Mouse (Mus musculus): ENCODE results near the gene Myo1e.

Myo1e gene

DNA sequence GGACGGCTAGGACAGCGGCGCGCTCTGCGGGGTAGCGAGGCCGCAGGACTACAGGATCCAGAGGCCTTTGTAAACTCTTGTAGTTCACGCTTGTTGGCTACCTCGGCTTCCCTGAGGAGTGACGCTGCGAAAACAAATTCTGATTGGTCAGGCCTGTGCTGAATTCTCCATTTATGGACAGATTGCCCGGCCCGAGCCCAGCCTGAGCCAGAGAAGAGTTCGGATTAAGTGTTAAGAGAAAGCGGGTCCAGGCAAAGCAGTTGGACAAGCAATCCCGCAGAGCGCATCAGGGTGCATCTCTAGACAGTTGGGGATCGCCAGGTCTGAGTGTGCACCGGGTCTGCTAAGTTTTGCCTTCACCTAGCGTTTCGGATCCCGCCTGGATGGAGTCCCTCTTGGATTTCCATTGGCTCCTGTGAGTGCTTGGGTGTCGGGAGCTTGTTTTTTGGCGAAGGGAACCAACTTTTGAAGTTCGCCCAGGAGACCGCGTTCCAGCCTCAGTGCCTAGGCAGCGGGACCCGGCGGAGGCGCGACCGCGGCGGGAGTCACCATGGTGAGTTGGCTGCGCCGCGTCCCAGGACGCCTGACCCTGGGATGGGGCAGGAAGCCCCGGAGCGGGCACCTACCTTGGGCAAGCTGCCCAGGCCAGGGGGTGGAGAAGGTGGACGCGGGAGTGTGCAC lies at the start of gene Myo1e:
Gene Myo1e (plus strand): TSS at position 200 of the 681 bp plus-strand sequence.
- DNase-seq (ENCODE audit: low read depth) = peak; percentile 91

DNA sequence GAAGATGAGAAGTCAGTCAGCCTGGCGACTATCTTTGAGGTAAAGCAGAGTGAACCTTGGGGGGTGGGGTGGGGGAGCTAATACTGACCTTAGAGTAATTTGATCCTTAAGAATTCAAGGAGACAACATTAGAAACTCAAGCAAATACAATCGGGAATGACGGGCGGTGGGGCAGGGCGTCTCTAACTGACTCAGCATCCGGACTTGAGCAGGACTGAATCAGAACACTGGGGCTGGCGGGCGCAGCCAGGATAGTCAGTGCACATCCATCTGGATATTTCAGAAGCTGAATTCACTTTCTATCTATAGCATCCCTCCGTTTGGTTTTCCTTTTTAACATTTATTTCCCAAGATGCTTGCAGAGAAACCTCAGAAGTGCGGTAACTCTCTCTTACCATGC lies 47.1 kb upstream of the Myo1e start:
- no peak for DNase-seq (ENCODE audit: low read depth)

DNA sequence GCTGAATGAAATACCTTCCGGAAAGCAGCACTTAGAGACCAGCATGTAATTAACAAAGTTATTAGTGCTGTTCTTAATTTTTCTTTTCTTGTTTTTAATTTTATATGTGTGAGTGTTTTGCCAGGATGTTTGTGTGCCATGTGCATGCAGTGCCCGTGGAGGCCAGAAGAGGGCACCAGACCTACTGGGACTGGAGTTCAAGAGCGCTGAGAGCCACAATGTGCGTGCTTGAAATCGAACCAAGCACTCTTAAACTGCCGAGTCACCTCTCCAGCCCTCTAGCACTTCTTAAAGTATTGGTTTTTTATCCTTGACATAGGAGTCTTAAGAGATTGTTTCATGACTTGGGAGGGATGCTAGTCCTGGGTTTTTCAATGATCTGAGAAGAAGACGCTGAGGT lies 38.2 kb upstream of the Myo1e start:
- DNase-seq (ENCODE audit: low read depth) = peak; percentile 47

- no peak for DNase-seq (ENCODE audit: low read depth)
These were observed 32.8 kb upstream of the Myo1e start for GRCm38 (mm10) chr9:70174291-70174848.

DNA sequence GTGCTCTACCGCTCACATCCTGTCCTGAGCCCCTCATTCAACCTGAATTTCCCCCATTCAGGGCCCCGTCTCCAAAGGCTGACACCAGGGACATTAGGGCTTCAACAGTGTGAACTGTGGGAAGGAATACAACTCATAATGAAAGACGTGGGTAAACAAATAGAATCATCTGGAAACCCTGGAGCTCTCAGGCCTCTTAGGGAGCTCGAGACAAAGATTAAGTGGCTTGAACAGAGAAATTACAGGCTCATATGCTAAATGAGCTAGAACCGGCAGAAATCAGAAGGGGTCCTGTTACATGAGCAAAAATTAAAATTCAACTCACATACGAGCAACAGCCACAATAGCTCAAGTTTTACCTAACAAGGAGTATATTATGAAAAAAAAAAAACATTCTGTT lies 32.3 kb upstream of the Myo1e start:
- DNase-seq (ENCODE audit: low read depth) = no peak

- DNase-seq (ENCODE audit: low read depth) = no peak
These were observed 30.9 kb upstream of the Myo1e start for GRCm38 (mm10) chr9:70176291-70176690.

GRCm38 (mm10) chr9:70181719-70182118 lies 25.4 kb upstream of the Myo1e start:
- DNase-seq (ENCODE audit: low read depth) = no peak

DNA sequence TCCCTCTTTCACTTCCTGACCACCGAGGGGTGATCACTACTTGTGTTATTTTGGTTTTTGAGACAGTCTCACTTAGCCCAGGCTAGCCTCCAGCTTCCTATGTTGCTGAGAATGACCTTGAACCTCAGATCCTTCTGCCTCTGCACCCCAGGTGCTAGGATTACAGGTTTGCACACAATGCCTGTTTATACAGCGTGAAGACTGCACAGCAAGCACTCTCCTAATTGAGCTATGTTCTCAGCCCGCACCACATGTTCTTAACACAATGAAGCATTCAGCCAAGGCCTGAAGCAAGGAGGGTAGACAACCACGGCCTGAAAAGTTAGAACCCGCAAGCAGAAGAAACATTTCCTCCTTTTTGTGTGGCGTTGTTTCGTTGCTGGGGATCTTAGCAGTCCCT lies 24.5 kb upstream of the Myo1e start:
- DNase-seq (ENCODE audit: low read depth) = no peak

GRCm38 (mm10) chr9:70192336-70192735 lies 14.8 kb upstream of the Myo1e start:
- DNase-seq (ENCODE audit: low read depth) = no peak

GRCm38 (mm10) chr9:70194622-70195021 lies 12.5 kb upstream of the Myo1e start:
- DNase-seq (ENCODE audit: low read depth) = peak; percentile 24

GRCm38 (mm10) chr9:70196956-70197659 lies 10.0 kb upstream of the Myo1e start:
- DNase-seq (ENCODE audit: low read depth) = peak; percentile 21

DNA sequence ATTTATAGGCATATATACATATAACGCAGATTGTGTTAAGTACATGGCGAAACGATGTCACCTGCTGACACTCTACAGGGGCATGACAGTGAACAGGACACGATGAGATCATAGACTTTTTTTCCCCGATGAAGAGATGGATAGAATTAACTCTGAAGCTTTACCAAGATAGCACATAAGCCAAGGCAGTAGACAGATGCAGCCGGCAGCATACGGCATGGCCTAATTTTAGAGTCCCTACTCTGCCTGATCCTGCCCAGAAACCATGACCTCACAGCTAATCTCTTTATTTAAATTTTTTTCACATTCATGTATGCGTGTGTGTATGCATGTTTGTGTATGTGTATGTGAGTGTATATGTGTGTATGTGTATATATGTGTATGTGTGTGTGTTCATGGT lies 9.2 kb upstream of the Myo1e start:
- DNase-seq (ENCODE audit: low read depth) = no peak

DNA sequence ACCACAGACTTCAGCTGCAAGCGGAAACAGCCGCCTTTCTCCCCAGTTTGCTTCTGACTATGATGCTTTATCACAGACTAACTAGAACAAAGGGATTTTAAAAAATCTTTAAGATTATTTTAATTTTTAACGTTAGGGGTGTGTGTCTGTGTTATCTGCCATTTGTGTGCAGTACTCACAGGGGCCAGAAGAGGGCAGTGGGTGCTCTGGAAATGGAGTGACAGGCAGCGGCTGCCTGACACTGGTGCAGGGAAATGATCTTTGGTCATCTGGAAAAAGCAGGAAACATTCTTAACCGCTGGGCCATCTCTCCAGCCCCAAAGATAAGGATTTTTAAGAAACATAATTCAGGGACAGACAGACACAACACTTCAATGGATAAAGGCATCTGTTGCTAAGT lies 4.4 kb upstream of the Myo1e start:
- peak; percentile 81 for DNase-seq (ENCODE audit: low read depth)

DNA sequence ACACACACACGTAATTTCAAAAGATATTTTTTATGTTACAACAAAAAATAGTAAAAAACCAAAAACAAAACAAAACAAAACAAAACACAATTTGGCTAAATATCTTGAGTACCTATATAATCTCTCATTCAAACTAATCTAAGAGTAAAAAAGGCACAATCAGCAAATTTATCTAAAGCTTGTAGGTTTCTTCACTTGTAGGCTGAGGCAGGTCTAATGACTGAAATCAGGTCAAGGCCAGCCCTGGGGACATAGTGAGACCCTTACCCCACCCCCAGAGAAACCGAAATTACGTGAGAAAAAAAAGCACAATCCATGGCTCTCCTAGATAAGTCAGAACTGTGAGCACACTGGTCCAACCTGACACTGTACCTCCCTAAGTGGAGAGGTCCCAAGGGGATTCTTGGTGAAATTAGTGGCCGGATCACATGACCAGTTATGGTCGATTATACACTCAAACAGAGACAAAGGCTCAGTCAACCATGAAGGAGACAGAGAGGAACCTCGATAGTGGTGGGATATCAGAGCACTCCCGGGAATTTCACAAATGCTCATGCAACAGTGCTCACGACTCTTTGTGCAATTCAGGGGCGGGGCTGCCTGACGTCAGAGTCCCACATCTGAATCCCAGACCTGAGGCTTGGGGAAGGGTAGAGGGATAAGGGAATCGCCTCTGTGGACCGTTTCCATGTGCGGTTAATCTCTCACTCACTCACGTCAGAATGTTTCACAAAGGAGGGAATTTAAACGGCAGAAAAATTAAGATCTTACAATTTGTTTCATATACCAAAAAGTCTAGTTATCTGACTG lies 3.7 kb upstream of the Myo1e start:
- DNase-seq (ENCODE audit: low read depth) = no peak

- DNase-seq (ENCODE audit: low read depth) = peak; percentile 56
These were observed 901 bp downstream of the Myo1e start for GRCm38 (mm10) chr9:70207981-70208521.

DNA sequence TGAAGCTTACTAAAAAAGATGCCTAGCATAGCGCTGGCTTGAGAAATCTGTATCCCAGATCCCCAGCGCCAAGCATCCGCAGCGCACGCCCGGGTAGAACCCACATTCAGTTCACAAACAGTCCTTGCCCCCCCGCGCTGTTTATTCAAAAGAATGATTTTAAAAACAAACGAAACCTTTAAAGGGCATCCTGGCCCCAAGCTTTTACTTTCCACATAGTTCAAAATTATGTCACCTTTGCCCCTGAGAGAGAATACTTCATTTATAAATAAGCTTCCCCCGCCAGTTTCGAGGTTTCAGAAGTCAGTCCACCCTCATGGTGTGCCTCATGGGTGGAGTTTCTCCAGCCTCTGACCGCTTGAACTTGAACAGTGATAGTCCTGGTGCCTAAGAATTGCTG lies 1.6 kb downstream of the Myo1e start:
- peak; percentile 51 for DNase-seq (ENCODE audit: low read depth)

GRCm38 (mm10) chr9:70209296-70210049 lies 2.3 kb downstream of the Myo1e start:
- peak; percentile 68 for DNase-seq (ENCODE audit: low read depth)

DNA sequence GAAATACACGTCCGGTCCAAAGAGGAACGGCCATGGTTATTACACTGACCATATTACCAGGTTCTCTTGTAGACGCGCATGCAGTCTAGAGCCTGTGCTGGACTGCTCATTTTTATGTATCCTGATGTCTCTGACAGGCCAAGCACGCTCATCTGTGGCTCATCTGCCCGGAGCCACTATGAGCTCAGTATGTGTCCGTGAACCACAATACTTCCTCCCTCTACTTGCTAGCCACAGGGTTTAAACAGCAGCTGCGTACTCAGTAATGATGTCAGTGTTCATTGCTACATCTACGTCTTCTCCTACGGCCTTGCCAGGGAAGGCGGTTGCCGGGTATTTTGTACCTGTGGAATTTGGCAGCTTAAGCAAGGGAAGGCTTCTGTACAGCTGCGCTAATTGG lies 4.5 kb downstream of the Myo1e start:
- no peak for DNase-seq (ENCODE audit: low read depth)

GRCm38 (mm10) chr9:70216517-70216916 lies 9.4 kb downstream of the Myo1e start:
- DNase-seq (ENCODE audit: low read depth) = no peak

- DNase-seq (ENCODE audit: low read depth) = no peak
These were observed 12.3 kb downstream of the Myo1e start for GRCm38 (mm10) chr9:70219295-70219931.

All from induced T-regulatory cell, adult 2 months (primary cell).